Mouse (Mus musculus): ENCODE results near the gene B4galt1. TPM values are rescaled to one million over a fixed set of nuclear protein-coding genes. Genes with fewer than 3 reads are reported as not detected.

Gene B4galt1
- polyA plus RNA-seq, 1 experiment = 2.7 TPM

DNA sequence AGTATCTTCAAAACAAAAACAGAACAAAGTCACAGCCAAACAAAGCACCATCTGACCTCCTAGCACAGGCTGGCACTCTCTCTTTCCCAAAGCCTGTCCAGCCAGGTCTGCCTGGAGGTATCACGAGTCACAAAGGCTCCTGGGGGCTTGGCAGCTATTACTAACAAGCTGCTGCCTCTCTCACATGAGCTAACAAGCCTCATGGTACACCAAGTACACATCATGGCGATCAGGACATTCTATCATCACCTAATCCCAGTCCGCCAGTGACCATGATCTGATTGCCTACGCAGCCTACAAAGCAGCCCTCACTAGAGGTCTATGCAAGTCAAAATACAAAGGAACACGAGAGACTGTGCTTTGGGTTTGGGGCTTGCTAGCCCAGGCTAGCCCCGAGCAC is 34.7 kb downstream of the B4galt1 start:
- H3K36me3 ChIP-seq (ENCODE audit: control insufficient read depth) = peaks cover 98% of the 10 kb centered on the region
- no peak for TF ChIP-seq TAL1 (IDR thresholded peaks at IDR 0.05; ENCODE audit: low read length)
- no peak for TF ChIP-seq GATA1 (IDR thresholded peaks at IDR 0.05; ENCODE audit: low read length)
- no peak overlapping the region for H3K4me3 ChIP-seq (replicated peaks)
- H3K27me3 ChIP-seq (ENCODE audit: control insufficient read depth) = no peaks in the 10 kb centered on the region
- H3K9me3 ChIP-seq (ENCODE audit: control insufficient read depth, low read length) = no peaks in the 10 kb centered on the region
- peaks cover 30% of the 10 kb centered on the region for H3K4me1 ChIP-seq (ENCODE audit: control insufficient read depth)

DNA sequence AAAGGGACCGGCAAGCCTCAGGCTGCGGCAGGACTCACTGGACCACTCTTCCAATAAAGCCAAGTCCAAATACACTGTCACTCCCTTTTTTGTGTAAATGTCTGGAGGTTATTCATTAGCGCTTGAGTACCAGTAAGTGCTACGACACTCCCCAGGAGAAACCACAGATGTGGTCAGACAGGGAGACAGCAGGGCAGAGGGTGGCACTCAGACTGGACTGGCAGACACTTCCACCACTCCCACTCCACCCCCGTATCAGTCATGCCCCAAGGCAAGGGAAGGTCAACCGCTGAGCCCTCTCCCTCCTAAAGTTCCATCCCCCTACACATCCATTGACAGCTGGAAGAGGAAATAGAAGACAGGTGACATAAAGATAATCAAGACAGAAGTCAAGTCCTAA is 35.4 kb downstream of the B4galt1 start:
- H3K36me3 ChIP-seq (ENCODE audit: control insufficient read depth) = peaks cover 100% of the 10 kb centered on the region
- TF ChIP-seq GATA1 (IDR thresholded peaks at IDR 0.05; ENCODE audit: low read length) = no peak
- TF ChIP-seq TAL1 (IDR thresholded peaks at IDR 0.05; ENCODE audit: low read length) = no peak
- no peak overlapping the region for H3K4me3 ChIP-seq (replicated peaks)
- no peaks in the 10 kb centered on the region for H3K27me3 ChIP-seq (ENCODE audit: control insufficient read depth)
- no peaks in the 10 kb centered on the region for H3K9me3 ChIP-seq (ENCODE audit: control insufficient read depth, low read length)
- H3K4me1 ChIP-seq (ENCODE audit: control insufficient read depth) = peaks cover 30% of the 10 kb centered on the region

DNA sequence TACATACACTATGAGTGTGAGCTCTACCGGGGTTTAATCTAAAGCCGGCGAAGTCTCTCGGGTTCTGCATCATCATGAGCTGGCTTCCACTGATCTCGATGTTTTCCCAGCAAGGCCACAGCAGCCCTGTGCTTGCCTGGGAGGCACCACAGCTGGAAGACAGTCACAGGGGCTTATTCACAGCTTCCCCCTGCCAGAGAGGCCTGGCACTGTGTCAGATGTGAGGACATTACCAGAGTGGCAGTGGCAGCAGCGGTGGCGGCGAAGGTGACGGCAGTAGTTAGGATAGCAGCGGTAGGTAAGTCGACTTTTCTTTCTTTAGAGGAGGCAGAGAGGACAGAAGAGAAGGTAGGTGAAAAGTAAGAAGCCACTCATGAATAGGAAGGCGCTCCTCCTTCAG is 35.9 kb downstream of the B4galt1 start:
- no peaks in the 10 kb centered on the region for H3K9me3 ChIP-seq (ENCODE audit: control insufficient read depth, low read length)
- H3K36me3 ChIP-seq (ENCODE audit: control insufficient read depth) = peaks cover 100% of the 10 kb centered on the region
- peaks cover 30% of the 10 kb centered on the region for H3K4me1 ChIP-seq (ENCODE audit: control insufficient read depth)
- no peak for TF ChIP-seq GATA1 (IDR thresholded peaks at IDR 0.05; ENCODE audit: low read length)
- H3K27me3 ChIP-seq (ENCODE audit: control insufficient read depth) = no peaks in the 10 kb centered on the region
- H3K4me3 ChIP-seq (replicated peaks) = no peak overlapping the region

DNA sequence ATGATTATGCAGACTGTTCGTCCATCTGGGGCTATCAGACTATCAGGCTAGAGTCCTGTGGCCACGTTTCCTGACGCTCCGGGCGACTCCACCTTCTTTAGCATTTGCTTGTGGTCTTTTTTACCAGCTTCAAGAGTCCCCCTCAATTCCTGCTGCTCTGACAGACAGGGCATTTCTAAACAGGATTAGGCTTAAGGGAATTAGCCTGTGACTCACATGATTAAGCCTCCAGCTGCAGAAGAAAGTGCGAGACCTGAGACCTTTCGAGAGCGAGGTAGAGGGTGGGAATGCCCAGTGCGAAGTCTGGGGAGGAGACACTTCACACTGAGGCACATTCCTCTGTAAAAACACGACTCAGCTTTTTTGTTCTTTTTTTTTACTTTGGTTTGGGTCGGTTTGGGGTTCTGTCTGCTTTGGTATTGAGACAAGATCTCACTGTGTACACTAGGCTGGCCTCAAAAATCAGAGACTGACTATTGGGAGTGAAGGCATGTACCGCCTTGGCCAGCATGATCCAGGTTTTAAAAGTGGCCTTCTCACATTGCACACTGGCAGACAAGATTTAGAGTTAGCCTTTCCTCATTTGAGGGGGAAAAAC is 37.9 kb downstream of the B4galt1 start:
- TF ChIP-seq GATA1 (IDR thresholded peaks at IDR 0.05; ENCODE audit: low read length) (no peak), TAL1 (IDR thresholded peaks at IDR 0.05; ENCODE audit: low read length) (no peak)
- no peaks in the 10 kb centered on the region for H3K9me3 ChIP-seq (ENCODE audit: control insufficient read depth, low read length)
- H3K27me3 ChIP-seq (ENCODE audit: control insufficient read depth) = no peaks in the 10 kb centered on the region
- peaks cover 25% of the 10 kb centered on the region for H3K4me1 ChIP-seq (ENCODE audit: control insufficient read depth)
- peaks cover 100% of the 10 kb centered on the region for H3K36me3 ChIP-seq (ENCODE audit: control insufficient read depth)
- H3K4me3 ChIP-seq (replicated peaks) = no peak overlapping the region

DNA sequence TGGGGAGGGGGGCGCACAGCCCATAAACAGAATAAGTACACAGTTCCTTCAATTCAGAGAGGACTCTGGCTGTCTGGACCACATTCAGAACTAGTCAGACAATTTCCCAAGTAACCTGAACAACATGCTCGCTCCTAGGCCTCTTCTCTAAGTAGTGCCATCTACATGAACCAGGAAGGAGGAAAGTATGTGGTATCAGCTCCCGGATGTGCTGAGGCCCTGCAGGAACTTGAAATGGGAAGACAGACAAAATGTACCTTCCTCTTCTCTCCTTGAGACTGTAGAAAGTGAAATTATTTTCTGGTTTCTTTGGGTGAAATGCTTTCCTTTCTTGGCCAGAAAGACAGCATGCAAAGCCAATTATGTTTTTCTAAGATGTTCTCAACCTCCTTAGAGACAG is 38.7 kb downstream of the B4galt1 start:
- TF ChIP-seq GATA1 (IDR thresholded peaks at IDR 0.05; ENCODE audit: low read length) (no peak), TAL1 (IDR thresholded peaks at IDR 0.05; ENCODE audit: low read length) (no peak)
- no peaks in the 10 kb centered on the region for H3K9me3 ChIP-seq (ENCODE audit: control insufficient read depth, low read length)
- peaks cover 17% of the 10 kb centered on the region for H3K4me1 ChIP-seq (ENCODE audit: control insufficient read depth)
- peaks cover 100% of the 10 kb centered on the region for H3K36me3 ChIP-seq (ENCODE audit: control insufficient read depth)
- H3K4me3 ChIP-seq (replicated peaks) = no peak overlapping the region
- H3K27me3 ChIP-seq (ENCODE audit: control insufficient read depth) = no peaks in the 10 kb centered on the region

DNA sequence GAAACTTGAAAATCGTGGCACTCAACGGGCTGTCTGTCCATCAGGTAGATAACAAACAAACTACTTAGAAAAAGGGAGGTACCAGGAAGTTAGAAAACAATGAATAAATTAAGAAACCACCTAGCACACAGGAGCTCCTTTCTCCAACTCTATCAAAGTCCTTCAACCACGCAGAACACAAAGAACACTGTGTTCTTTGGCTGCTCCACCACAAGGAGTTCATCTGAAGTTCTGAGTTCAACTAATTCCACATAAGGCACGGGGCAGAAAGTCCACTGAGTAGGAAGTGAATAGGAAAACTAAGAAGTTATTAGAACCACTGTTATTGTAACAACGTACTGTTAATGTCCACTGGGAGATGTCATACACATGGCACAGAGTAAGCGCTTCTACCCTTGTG is 39.4 kb downstream of the B4galt1 start:
- H3K27me3 ChIP-seq (ENCODE audit: control insufficient read depth) = no peaks in the 10 kb centered on the region
- no peaks in the 10 kb centered on the region for H3K9me3 ChIP-seq (ENCODE audit: control insufficient read depth, low read length)
- TF ChIP-seq GATA1 (IDR thresholded peaks at IDR 0.05; ENCODE audit: low read length) (no peak), TAL1 (IDR thresholded peaks at IDR 0.05; ENCODE audit: low read length) (no peak)
- H3K4me3 ChIP-seq (replicated peaks) = no peak overlapping the region
- peaks cover 10% of the 10 kb centered on the region for H3K4me1 ChIP-seq (ENCODE audit: control insufficient read depth)
- peaks cover 100% of the 10 kb centered on the region for H3K36me3 ChIP-seq (ENCODE audit: control insufficient read depth)

DNA sequence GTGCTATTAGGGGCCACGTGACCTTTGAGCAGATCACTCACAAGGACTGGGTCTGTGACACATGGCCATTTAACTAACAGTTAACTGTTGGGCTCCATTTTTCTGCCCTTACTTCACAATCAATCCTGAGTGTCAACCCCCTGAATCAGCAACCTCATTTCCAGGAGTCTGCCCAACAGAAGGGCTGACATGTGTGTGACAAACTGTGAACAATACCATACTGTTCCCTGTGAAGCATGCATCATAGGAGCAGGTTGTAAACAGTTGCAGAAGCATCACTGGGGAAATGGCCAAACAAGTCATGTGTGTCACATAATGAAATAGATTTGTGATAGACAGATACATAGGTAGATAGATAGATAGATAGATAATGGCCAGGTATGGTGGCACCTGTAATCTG is 40.9 kb downstream of the B4galt1 start:
- H3K27me3 ChIP-seq (ENCODE audit: control insufficient read depth) = no peaks in the 10 kb centered on the region
- peaks cover 100% of the 10 kb centered on the region for H3K36me3 ChIP-seq (ENCODE audit: control insufficient read depth)
- no peaks in the 10 kb centered on the region for H3K9me3 ChIP-seq (ENCODE audit: control insufficient read depth, low read length)
- H3K4me1 ChIP-seq (ENCODE audit: control insufficient read depth) = peaks cover 3% of the 10 kb centered on the region; the same call in 1 of the 2 replicates
- TF ChIP-seq GATA1 (IDR thresholded peaks at IDR 0.05; ENCODE audit: low read length) (no peak), TAL1 (IDR thresholded peaks at IDR 0.05; ENCODE audit: low read length) (no peak)
- H3K4me3 ChIP-seq (replicated peaks) = no peak overlapping the region

DNA sequence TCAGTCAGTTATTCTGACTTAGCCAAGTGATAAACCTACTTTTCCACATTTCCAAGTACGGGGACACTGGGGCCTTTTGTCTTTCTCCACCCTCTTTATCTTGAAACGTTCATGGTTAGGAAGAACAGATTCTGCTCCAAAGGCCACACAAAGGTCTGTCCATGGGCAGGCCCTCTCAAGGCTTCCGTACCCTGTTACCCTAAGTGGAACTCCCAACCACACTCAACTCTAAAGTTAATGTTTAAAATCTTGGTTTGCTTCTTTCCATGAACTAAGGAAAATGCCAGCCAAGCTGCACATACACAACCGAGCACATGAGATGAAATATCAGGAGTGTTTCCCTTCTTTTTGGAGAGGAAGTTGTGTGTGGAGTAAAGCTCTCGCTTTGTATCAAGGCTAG is 43.3 kb downstream of the B4galt1 start:
- peaks cover 100% of the 10 kb centered on the region for H3K36me3 ChIP-seq (ENCODE audit: control insufficient read depth)
- H3K4me1 ChIP-seq (ENCODE audit: control insufficient read depth) = peaks cover 1% of the 10 kb centered on the region; the same call in 1 of the 2 replicates
- H3K9me3 ChIP-seq (ENCODE audit: control insufficient read depth, low read length) = no peaks in the 10 kb centered on the region
- TF ChIP-seq GATA1 (IDR thresholded peaks at IDR 0.05; ENCODE audit: low read length) (no peak), TAL1 (IDR thresholded peaks at IDR 0.05; ENCODE audit: low read length) (no peak)
- H3K4me3 ChIP-seq (replicated peaks) = no peak overlapping the region
- H3K27me3 ChIP-seq (ENCODE audit: control insufficient read depth) = no peaks in the 10 kb centered on the region

DNA sequence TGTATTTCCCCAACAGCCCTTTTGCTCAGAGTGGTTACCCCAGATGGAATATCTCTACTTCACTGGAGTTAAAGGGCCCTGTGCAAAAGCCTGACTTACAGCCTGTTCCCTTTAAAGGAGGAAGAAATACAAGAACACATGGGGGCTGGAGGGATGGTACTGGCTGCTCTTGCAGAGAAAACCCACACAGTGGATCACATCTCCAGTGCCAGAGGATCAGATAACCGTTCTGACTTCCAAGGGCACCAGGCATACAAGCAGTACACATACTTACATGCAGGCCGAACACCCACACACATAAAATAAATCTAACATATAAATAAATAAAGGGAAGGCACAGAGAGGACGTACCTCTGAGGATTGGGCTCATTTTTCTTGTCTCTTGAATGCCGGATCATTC is 46.4 kb downstream of the B4galt1 start:
- Histone ChIP-seq H3K27me3 (ENCODE audit: control insufficient read depth) (no peaks in the 10 kb centered on the region), H3K9me3 (ENCODE audit: control insufficient read depth, low read length) (no peaks in the 10 kb centered on the region), H3K36me3 (ENCODE audit: control insufficient read depth) (peaks cover 100% of the 10 kb centered on the region), H3K4me3 (replicated peaks) (no peak overlapping the region), H3K4me1 (ENCODE audit: control insufficient read depth) (no peaks in the 10 kb centered on the region; the same call in none of the 2 replicates)
- TF ChIP-seq GATA1 (IDR thresholded peaks at IDR 0.05; ENCODE audit: low read length) = no peak
- TF ChIP-seq TAL1 (IDR thresholded peaks at IDR 0.05; ENCODE audit: low read length) = no peak

DNA sequence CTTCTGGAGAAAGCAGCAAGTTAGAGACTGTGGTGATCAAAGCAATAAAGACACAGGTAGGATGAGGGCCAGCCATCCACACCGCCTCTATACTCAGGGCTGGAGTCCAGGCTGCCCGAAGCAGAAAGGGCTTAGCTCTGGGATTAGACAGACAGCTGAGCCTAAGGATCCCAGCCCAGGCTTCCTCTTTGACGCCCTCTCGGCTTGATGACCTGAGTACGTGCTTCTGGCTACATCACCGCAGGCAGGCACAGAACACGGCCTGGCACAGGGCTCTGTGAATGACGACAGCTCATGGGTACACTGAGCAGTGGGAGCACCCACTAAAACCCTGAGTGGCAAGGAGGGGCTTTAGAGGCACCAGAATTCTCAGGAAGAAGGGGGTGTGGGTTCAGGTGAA is 48.4 kb downstream of the B4galt1 start:
- Histone ChIP-seq H3K4me1 (ENCODE audit: control insufficient read depth) (peaks cover 8% of the 10 kb centered on the region), H3K27me3 (ENCODE audit: control insufficient read depth) (no peaks in the 10 kb centered on the region), H3K4me3 (replicated peaks) (no peak overlapping the region), H3K9me3 (ENCODE audit: control insufficient read depth, low read length) (no peaks in the 10 kb centered on the region), H3K36me3 (ENCODE audit: control insufficient read depth) (peaks cover 97% of the 10 kb centered on the region)
- TF ChIP-seq TAL1 (IDR thresholded peaks at IDR 0.05; ENCODE audit: low read length) (no peak), GATA1 (IDR thresholded peaks at IDR 0.05; ENCODE audit: low read length) (no peak)

All from erythroblast, embryonic 14.5 days (primary cell).